Mouse (Mus musculus): ENCODE results near the gene Zmynd8. TPM values are rescaled to one million over a fixed set of nuclear protein-coding genes. Genes with fewer than 3 reads are reported as not detected.

Gene Zmynd8
- polyA plus RNA-seq, 1 experiment from 2014 or later: 47.6 TPM

GRCm38 (mm10) chr2:165792431-165793282 is 106.2 kb downstream of the Zmynd8 start:
- Histone ChIP-seq H3K36me3 (ENCODE audit: control insufficient read depth, insufficient read depth, low read length) (peaks cover 22% of the 10 kb centered on the region), H3K4me1 (ENCODE audit: control insufficient read depth, insufficient read depth, low read length) (peaks cover 15% of the 10 kb centered on the region), H3K9me3 (replicated peaks; ENCODE audit: control insufficient read depth, low read length) (no peaks in the 10 kb centered on the region), H3K4me3 (ENCODE audit: low read depth, low read length) (no peak overlapping the region), H3K27ac (ENCODE audit: low read depth, low read length) (0 out of 2 replicates have a peak overlapping the region, but pooled peaks have one; percentile 17), H3K9ac (ENCODE audit: low read depth, low read length) (no peak overlapping the region), H3K27me3 (ENCODE audit: control insufficient read depth, insufficient read depth, low read length) (no peaks in the 10 kb centered on the region), H3K4me2 (no peak overlapping the region)
- WGBS (ENCODE audit: insufficient replicate concordance): 75% methylated on average over 25 of the region's 25 CpGs
- no peak for ATAC-seq (replicated peaks; ENCODE audit: insufficient number of reproducible peaks, low FRiP score, low TSS enrichment)

DNA sequence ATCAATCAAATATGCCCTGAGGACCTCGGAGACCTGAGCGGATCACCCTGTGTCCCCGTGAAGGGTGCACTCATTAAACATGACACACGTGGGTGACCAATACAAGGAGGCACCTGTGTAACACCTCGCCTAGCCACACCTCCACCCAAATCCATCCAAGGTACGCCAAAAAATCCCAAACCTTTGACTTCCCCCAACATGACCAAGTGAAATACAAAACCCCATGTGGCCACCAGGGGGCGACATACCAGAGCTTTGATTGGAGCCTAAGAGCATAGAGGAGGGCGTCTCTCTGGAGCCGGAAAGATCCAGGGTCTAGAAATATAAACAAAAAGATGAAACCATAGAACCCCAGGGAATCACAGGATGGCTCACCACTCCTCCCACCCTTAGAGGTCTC is 107.2 kb downstream of the Zmynd8 start:
- Histone ChIP-seq H3K4me3 (ENCODE audit: low read depth, low read length) (no peak overlapping the region), H3K27me3 (ENCODE audit: control insufficient read depth, insufficient read depth, low read length) (no peaks in the 10 kb centered on the region), H3K4me2 (no peak overlapping the region), H3K9me3 (replicated peaks; ENCODE audit: control insufficient read depth, low read length) (no peaks in the 10 kb centered on the region), H3K9ac (ENCODE audit: low read depth, low read length) (no peak overlapping the region), H3K27ac (ENCODE audit: low read depth, low read length) (no peak overlapping the region), H3K4me1 (ENCODE audit: control insufficient read depth, insufficient read depth, low read length) (peaks cover 15% of the 10 kb centered on the region), H3K36me3 (ENCODE audit: control insufficient read depth, insufficient read depth, low read length) (peaks cover 19% of the 10 kb centered on the region)
- no peak for ATAC-seq (replicated peaks; ENCODE audit: insufficient number of reproducible peaks, low FRiP score, low TSS enrichment)
- 65% methylated on average over 9 of the region's 9 CpGs for WGBS (ENCODE audit: insufficient replicate concordance)

GRCm38 (mm10) chr2:165791026-165791425 is 107.8 kb downstream of the Zmynd8 start:
- H3K4me1 ChIP-seq (ENCODE audit: control insufficient read depth, insufficient read depth, low read length): peaks cover 15% of the 10 kb centered on the region
- no peak overlapping the region for H3K9ac ChIP-seq (ENCODE audit: low read depth, low read length)
- no peak for ATAC-seq (replicated peaks; ENCODE audit: insufficient number of reproducible peaks, low FRiP score, low TSS enrichment)
- no peak overlapping the region for H3K27ac ChIP-seq (ENCODE audit: low read depth, low read length)
- no peaks in the 10 kb centered on the region for H3K9me3 ChIP-seq (replicated peaks; ENCODE audit: control insufficient read depth, low read length)
- 63% methylated on average over 7 of the region's 7 CpGs for WGBS (ENCODE audit: insufficient replicate concordance)
- H3K4me2 ChIP-seq: no peak overlapping the region
- H3K4me3 ChIP-seq (ENCODE audit: low read depth, low read length): no peak overlapping the region
- H3K36me3 ChIP-seq (ENCODE audit: control insufficient read depth, insufficient read depth, low read length): peaks cover 19% of the 10 kb centered on the region
- no peaks in the 10 kb centered on the region for H3K27me3 ChIP-seq (ENCODE audit: control insufficient read depth, insufficient read depth, low read length)

- Histone ChIP-seq H3K9me3 (replicated peaks; ENCODE audit: control insufficient read depth, low read length) (no peaks in the 10 kb centered on the region), H3K4me2 (no peak overlapping the region), H3K27me3 (ENCODE audit: control insufficient read depth, insufficient read depth, low read length) (no peaks in the 10 kb centered on the region), H3K4me3 (ENCODE audit: low read depth, low read length) (no peak overlapping the region), H3K4me1 (ENCODE audit: control insufficient read depth, insufficient read depth, low read length) (peaks cover 15% of the 10 kb centered on the region), H3K27ac (ENCODE audit: low read depth, low read length) (no peak overlapping the region), H3K36me3 (ENCODE audit: control insufficient read depth, insufficient read depth, low read length) (peaks cover 21% of the 10 kb centered on the region), H3K9ac (ENCODE audit: low read depth, low read length) (no peak overlapping the region)
- ATAC-seq (replicated peaks; ENCODE audit: insufficient number of reproducible peaks, low FRiP score, low TSS enrichment): no peak
- WGBS (ENCODE audit: insufficient replicate concordance): 97% methylated on average over 3 of the region's 3 CpGs
Measured at GRCm38 (mm10) chr2:165789667-165790066, 109.1 kb downstream of the Zmynd8 start.

GRCm38 (mm10) chr2:165788796-165789195 is 110.0 kb downstream of the Zmynd8 start:
- Histone ChIP-seq H3K36me3 (ENCODE audit: control insufficient read depth, insufficient read depth, low read length) (peaks cover 20% of the 10 kb centered on the region), H3K9me3 (replicated peaks; ENCODE audit: control insufficient read depth, low read length) (no peaks in the 10 kb centered on the region), H3K4me3 (ENCODE audit: low read depth, low read length) (no peak overlapping the region), H3K27me3 (ENCODE audit: control insufficient read depth, insufficient read depth, low read length) (no peaks in the 10 kb centered on the region), H3K9ac (ENCODE audit: low read depth, low read length) (no peak overlapping the region), H3K27ac (ENCODE audit: low read depth, low read length) (no peak overlapping the region), H3K4me1 (ENCODE audit: control insufficient read depth, insufficient read depth, low read length) (peaks cover 15% of the 10 kb centered on the region), H3K4me2 (no peak overlapping the region)
- WGBS (ENCODE audit: insufficient replicate concordance): 92% methylated on average over 9 of the region's 9 CpGs
- no peak for ATAC-seq (replicated peaks; ENCODE audit: insufficient number of reproducible peaks, low FRiP score, low TSS enrichment)

- no peak overlapping the region for H3K27ac ChIP-seq (ENCODE audit: low read depth, low read length)
- no peaks in the 10 kb centered on the region for H3K9me3 ChIP-seq (replicated peaks; ENCODE audit: control insufficient read depth, low read length)
- H3K27me3 ChIP-seq (ENCODE audit: control insufficient read depth, insufficient read depth, low read length): no peaks in the 10 kb centered on the region
- peaks cover 15% of the 10 kb centered on the region for H3K4me1 ChIP-seq (ENCODE audit: control insufficient read depth, insufficient read depth, low read length)
- WGBS (ENCODE audit: insufficient replicate concordance): 52% methylated on average over 11 of the region's 11 CpGs
- no peak overlapping the region for H3K9ac ChIP-seq (ENCODE audit: low read depth, low read length)
- no peak overlapping the region for H3K4me2 ChIP-seq
- peaks cover 20% of the 10 kb centered on the region for H3K36me3 ChIP-seq (ENCODE audit: control insufficient read depth, insufficient read depth, low read length)
- peak; percentile 11; the same call in 1 of the 2 replicates for ATAC-seq (replicated peaks; ENCODE audit: insufficient number of reproducible peaks, low FRiP score, low TSS enrichment)
- no peak overlapping the region for H3K4me3 ChIP-seq (ENCODE audit: low read depth, low read length)
Measured at GRCm38 (mm10) chr2:165788005-165788404, 110.8 kb downstream of the Zmynd8 start.

GRCm38 (mm10) chr2:165786467-165786866 is 112.3 kb downstream of the Zmynd8 start:
- WGBS (ENCODE audit: insufficient replicate concordance): 76% methylated on average over 1 of the region's 1 CpGs
- no peaks in the 10 kb centered on the region for H3K9me3 ChIP-seq (replicated peaks; ENCODE audit: control insufficient read depth, low read length)
- no peak overlapping the region for H3K9ac ChIP-seq (ENCODE audit: low read depth, low read length)
- no peak for ATAC-seq (replicated peaks; ENCODE audit: insufficient number of reproducible peaks, low FRiP score, low TSS enrichment)
- no peak overlapping the region for H3K27ac ChIP-seq (ENCODE audit: low read depth, low read length)
- peaks cover 10% of the 10 kb centered on the region for H3K4me1 ChIP-seq (ENCODE audit: control insufficient read depth, insufficient read depth, low read length)
- no peak overlapping the region for H3K4me3 ChIP-seq (ENCODE audit: low read depth, low read length)
- H3K27me3 ChIP-seq (ENCODE audit: control insufficient read depth, insufficient read depth, low read length): no peaks in the 10 kb centered on the region
- H3K36me3 ChIP-seq (ENCODE audit: control insufficient read depth, insufficient read depth, low read length): peaks cover 20% of the 10 kb centered on the region
- H3K4me2 ChIP-seq: no peak overlapping the region

- Histone ChIP-seq H3K9ac (ENCODE audit: low read depth, low read length) (no peak overlapping the region), H3K4me2 (no peak overlapping the region), H3K27ac (ENCODE audit: low read depth, low read length) (no peak overlapping the region), H3K4me1 (ENCODE audit: control insufficient read depth, insufficient read depth, low read length) (peaks cover 4% of the 10 kb centered on the region), H3K4me3 (ENCODE audit: low read depth, low read length) (no peak overlapping the region), H3K27me3 (ENCODE audit: control insufficient read depth, insufficient read depth, low read length) (no peaks in the 10 kb centered on the region), H3K36me3 (ENCODE audit: control insufficient read depth, insufficient read depth, low read length) (peaks cover 20% of the 10 kb centered on the region), H3K9me3 (replicated peaks; ENCODE audit: control insufficient read depth, low read length) (no peaks in the 10 kb centered on the region)
- WGBS (ENCODE audit: insufficient replicate concordance): 87% methylated on average over 20 of the region's 20 CpGs
- ATAC-seq (replicated peaks; ENCODE audit: insufficient number of reproducible peaks, low FRiP score, low TSS enrichment): no peak
Measured at GRCm38 (mm10) chr2:165785312-165786036, 113.3 kb downstream of the Zmynd8 start.
